Comparison of ENCODE assay signal across 12 mouse cellular contexts in genomic region chr10:88584469-88584868, GRCm38 (mm10). TPM values are rescaled to one million over a fixed set of nuclear protein-coding genes. Genes with fewer than 3 reads are reported as not detected.
DNase-seq lines count a peak whose midpoint lies in the region; ATAC-seq and TF ChIP-seq lines count a peak whose summit lies in the region.
"Had no signal": no experiment of that assay in that cellular context is flagged by ENCODE, and none has a peak within 500 bp of the region (broad histone marks: within the 10 kb centered on the region; RNA-seq: fewer than 3 reads in every experiment).

No protein-coding gene starts in this region.

- no peaks in the 10 kb centered on the region for H3K36me3 ChIP-seq in midbrain, embryonic 13.5 days
- no peaks in the 10 kb centered on the region for H3K36me3 ChIP-seq in hindbrain, embryonic 13.5 days
- H3K36me3 ChIP-seq: embryonic facial prominence, embryonic 12.5 days; lung, embryonic 15.5 days; stomach, embryonic 15.5 days had no signal

- H3K27me3 ChIP-seq in midbrain, embryonic 13.5 days = no peaks in the 10 kb centered on the region
- H3K27me3 ChIP-seq in hindbrain, embryonic 13.5 days = no peaks in the 10 kb centered on the region
- H3K27me3 ChIP-seq: embryonic facial prominence, embryonic 12.5 days; lung, embryonic 15.5 days; stomach, embryonic 15.5 days had no signal

- H3K9ac ChIP-seq in midbrain, embryonic 13.5 days (replicated peaks) = no peak overlapping the region
- H3K9ac ChIP-seq in hindbrain, embryonic 13.5 days = no peak overlapping the region
- H3K9ac ChIP-seq: embryonic facial prominence, embryonic 12.5 days; lung, embryonic 15.5 days; stomach, embryonic 15.5 days had no signal

- 0 out of 2 replicates have a peak, but pooled peaks have one; percentile 3 for TF ChIP-seq CTCF in bone marrow, adult 2 months (IDR thresholded peaks at IDR 0.05; ENCODE audit: control insufficient read depth, insufficient read depth, low read length)

- no peak for TF ChIP-seq POLR2A in bone marrow, adult 2 months (IDR thresholded peaks at IDR 0.05; ENCODE audit: borderline replicate concordance, control insufficient read depth, low read depth, low read length)

- 15% methylated on average over 11 of the region's 11 CpGs for WGBS in bone marrow, adult 2 months
- WGBS in midbrain, embryonic 13.5 days = 90% methylated on average over 11 of the region's 11 CpGs
- 87% methylated on average over 11 of the region's 11 CpGs for WGBS in hindbrain, embryonic 13.5 days

- H3K9me3 ChIP-seq in midbrain, embryonic 13.5 days = no peaks in the 10 kb centered on the region
- H3K9me3 ChIP-seq in hindbrain, embryonic 13.5 days = no peaks in the 10 kb centered on the region
- H3K9me3 ChIP-seq: embryonic facial prominence, embryonic 12.5 days; lung, embryonic 15.5 days; stomach, embryonic 15.5 days had no signal

- no peak overlapping the region for H3K4me2 ChIP-seq in midbrain, embryonic 13.5 days (replicated peaks)
- H3K4me2 ChIP-seq in hindbrain, embryonic 13.5 days = no peak overlapping the region
- H3K4me2 ChIP-seq: embryonic facial prominence, embryonic 12.5 days; lung, embryonic 15.5 days; stomach, embryonic 15.5 days had no signal

- DNase-seq in B cell, adult 2 months = peak; percentile 30 to 34
- peak; percentile 50 to 63 for DNase-seq in layer of hippocampus, postnatal 36 days
- peak; percentile 11 to 24 for DNase-seq in right cerebral cortex, postnatal 36 days (ENCODE audit: low spot score in 2 of 2)
- DNase-seq in heart, postnatal 4 days = no peak
- DNase-seq: heart, postnatal 36 days had no signal

- H3K27ac ChIP-seq in bone marrow, adult 2 months (ENCODE audit: control insufficient read depth, insufficient read depth, low read depth, low read length, poor library complexity) = no peak overlapping the region
- H3K27ac ChIP-seq in midbrain, embryonic 13.5 days = no peak overlapping the region
- H3K27ac ChIP-seq in hindbrain, embryonic 13.5 days = no peak overlapping the region
- H3K27ac ChIP-seq: embryonic facial prominence, embryonic 12.5 days; lung, embryonic 15.5 days; stomach, embryonic 15.5 days had no signal

- no peaks in the 10 kb centered on the region for H3K4me1 ChIP-seq in bone marrow, adult 2 months (ENCODE audit: control insufficient read depth, insufficient read depth, low read length)
- no peaks in the 10 kb centered on the region for H3K4me1 ChIP-seq in midbrain, embryonic 13.5 days (replicated peaks)
- no peaks in the 10 kb centered on the region for H3K4me1 ChIP-seq in hindbrain, embryonic 13.5 days (replicated peaks)
- H3K4me1 ChIP-seq: embryonic facial prominence, embryonic 12.5 days; lung, embryonic 15.5 days; stomach, embryonic 15.5 days had no signal

- no peak for ATAC-seq in midbrain, embryonic 13.5 days
- ATAC-seq in hindbrain, embryonic 13.5 days (ENCODE audit: low FRiP score) = no peak

- peak overlapping the region; percentile 42 for H3K4me3 ChIP-seq in bone marrow, adult 2 months (replicated peaks; ENCODE audit: control insufficient read depth, low read depth, low read length)
- H3K4me3 ChIP-seq in midbrain, embryonic 13.5 days (replicated peaks) = no peak overlapping the region
- no peak overlapping the region for H3K4me3 ChIP-seq in hindbrain, embryonic 13.5 days
- H3K4me3 ChIP-seq: embryonic facial prominence, embryonic 12.5 days; lung, embryonic 15.5 days; stomach, embryonic 15.5 days had no signal

RNA-seq across cellular contexts. Expression of gene Mybpc1, which starts 20.5 kb away (rescaled TPM):
- polyA plus RNA-seq in bone marrow, adult 2 months (2011; ENCODE audit: insufficient read depth, insufficient read length, low replicate concordance, missing spikeins) = 1.5 and 1.6 TPM in 2 replicates
- total RNA-seq in layer of hippocampus, postnatal 36 days (2021) = 1 to 10 TPM; 1.0 to 1.5 TPM
- total RNA-seq in heart, postnatal 4 days (2021) = 1 to 10 TPM in 1 of 2 experiments, under 1 TPM in 1; 0.83 to 4.1 TPM
- 1.7 and 1.9 TPM in 2 replicates for polyA plus RNA-seq in midbrain, embryonic 13.5 days (2015; fragmentation: Nextera tagmentation; extraction: Ambion mirVana)
- 5.3 and 6.2 TPM in 2 replicates for polyA plus RNA-seq in hindbrain, embryonic 13.5 days (2015; fragmentation: Nextera tagmentation; extraction: Ambion mirVana)
- total RNA-seq: MEL had no signal
